Mouse (Mus musculus) CH12.LX (cell line): ENCODE measurements at regions not wholly inside any gene's neighbourhood (a gene's known extent, or its start where the extent isn't known, plus 50 kb on each side); places are given as distances from the start of the nearest gene placed in this dataset.

Experiments
- DNase-seq: peaks from one replicate; pipeline ENCODE4 v3.0.0-alpha.2; 2013; ENCODE audit errors: extremely low read depth
- H3K27ac ChIP-seq: 2 replicates; pipeline ENCODE4 v1.5.1; 2012; ENCODE audit warnings: low read depth, mild to moderate bottlenecking, control low read depth, moderate library complexity; ENCODE audit not compliant: insufficient read depth
- H3K27me3 ChIP-seq: replicated peaks from 2 replicates; pipeline ENCODE3; 2012; ENCODE audit warnings: inconsistent platforms
- H3K36me3 ChIP-seq, 2 experiments: replicated peaks in 1 of 2; 2 replicates each; pipeline versions ENCODE3 to v1.6.1; 2012; ENCODE audit warnings: inconsistent platforms in 1 of 2, low read length in 1 of 2, mild to moderate bottlenecking in 1 of 2, mixed read lengths in 1 of 2, moderate library complexity in 1 of 2; ENCODE audit not compliant: control insufficient read depth in 1 of 2, insufficient read depth in 1 of 2
- H3K4me1 ChIP-seq, 2 experiments: 2 replicates each; pipeline ENCODE4 v1.6.1; 2012; ENCODE audit warnings: inconsistent platforms in 1 of 2, moderate library complexity in 1 of 2; ENCODE audit not compliant: insufficient read depth in 2 of 2, control insufficient read depth in 1 of 2
- H3K4me2 ChIP-seq: 2 replicates; pipeline ENCODE4 v1.6.1; 2012; ENCODE audit warnings: low read depth, mild to moderate bottlenecking, control low read depth; ENCODE audit not compliant: poor library complexity, insufficient read depth, severe bottlenecking
- H3K4me3 ChIP-seq, 3 experiments: fragments of 150-350 bp in 1 of 3; sonication (generic) in 1 of 3; replicated peaks in 1 of 3; 2 replicates each; pipeline versions ENCODE3 to v1.5.1; 2011 to 2012; ENCODE audit warnings: low read depth in 2 of 3, low read length in 2 of 3, mild to moderate bottlenecking in 2 of 3, moderate library complexity in 2 of 3, control low read depth in 1 of 3, improper control_type of control experiment in 1 of 3, inconsistent platforms in 1 of 3, mixed read lengths in 1 of 3; ENCODE audit not compliant: poor library complexity in 1 of 3
- H3K79me2 ChIP-seq: replicated peaks from 2 replicates; pipeline ENCODE4 v1.6.1; 2012; ENCODE audit warnings: mild to moderate bottlenecking, moderate library complexity; ENCODE audit not compliant: control insufficient read depth, poor library complexity, insufficient read depth, severe bottlenecking; ENCODE audit errors: extremely low read depth
- H3K9ac ChIP-seq: 2 replicates; pipeline ENCODE4 v1.6.1; 2012; ENCODE audit warnings: low read depth, mild to moderate bottlenecking, control low read depth, moderate library complexity; ENCODE audit not compliant: insufficient read depth
- H3K9me3 ChIP-seq: replicated peaks from 2 replicates; pipeline ENCODE3; 2012; ENCODE audit warnings: low read length, inconsistent platforms, mixed read lengths
- BHLHE40 ChIP-seq: IDR thresholded peaks from 2 replicates; pipeline ENCODE4 v1.6.1; 2011; ENCODE audit warnings: mild to moderate bottlenecking, low read depth, low read length, improper control_type of control experiment
- CHD2 ChIP-seq: IDR thresholded peaks from 2 replicates; pipeline ENCODE4 v1.6.1; 2011; ENCODE audit warnings: low read length, improper control_type of control experiment
- E2F4 ChIP-seq: IDR thresholded peaks from 2 replicates; pipeline ENCODE4 v1.6.1; 2011; ENCODE audit warnings: low read depth, low read length, improper control_type of control experiment; ENCODE audit not compliant: insufficient replicate concordance
- EP300 ChIP-seq: IDR thresholded peaks from 2 replicates; pipeline ENCODE4 v1.6.1; 2011; ENCODE audit warnings: low read length, improper control_type of control experiment
- ETS1 ChIP-seq: conservative IDR thresholded peaks from 2 replicates; pipeline ENCODE4 v1.6.1; 2012; ENCODE audit warnings: low read depth, mild to moderate bottlenecking, inconsistent platforms, low read length, improper control_type of control experiment, moderate library complexity
- GABPA ChIP-seq: IDR thresholded peaks from 2 replicates; pipeline ENCODE4 v1.6.1; 2012; ENCODE audit warnings: low read depth, low read length, improper control_type of control experiment, inconsistent platforms; ENCODE audit not compliant: insufficient replicate concordance
- HCFC1 ChIP-seq: IDR thresholded peaks from 2 replicates; pipeline ENCODE4 v1.6.1; 2012; ENCODE audit warnings: low read depth, mild to moderate bottlenecking, inconsistent platforms, low read length, improper control_type of control experiment
- IRF4 ChIP-seq: IDR thresholded peaks from 2 replicates; pipeline ENCODE4 v1.6.1; 2014; ENCODE audit warnings: low read depth, mild to moderate bottlenecking, inconsistent platforms, low read length, improper control_type of control experiment
- JUN ChIP-seq: IDR thresholded peaks from 2 replicates; pipeline ENCODE4 v1.6.1; 2011; ENCODE audit warnings: low read depth, mild to moderate bottlenecking, low read length, improper control_type of control experiment, moderate library complexity; ENCODE audit not compliant: insufficient read depth
- KAT2A ChIP-seq: IDR thresholded peaks from 2 replicates; pipeline ENCODE4 v1.6.1; 2012; ENCODE audit warnings: low read length, improper control_type of control experiment, inconsistent platforms; ENCODE audit not compliant: insufficient replicate concordance
- MAZ ChIP-seq: IDR thresholded peaks from 2 replicates; pipeline ENCODE4 v1.6.1; 2012; ENCODE audit warnings: low read depth, mild to moderate bottlenecking, inconsistent platforms, low read length, improper control_type of control experiment, moderate library complexity
- MEF2A ChIP-seq: IDR thresholded peaks from 2 replicates; pipeline ENCODE4 v1.6.1; 2014; ENCODE audit warnings: low read depth, mild to moderate bottlenecking, inconsistent platforms, low read length, improper control_type of control experiment, borderline replicate concordance
- MXI1 ChIP-seq: IDR thresholded peaks from 2 replicates; pipeline ENCODE4 v1.6.1; 2011; ENCODE audit warnings: mild to moderate bottlenecking, low read depth, low read length, improper control_type of control experiment
- MYC ChIP-seq: IDR thresholded peaks from 2 replicates; pipeline ENCODE4 v1.6.1; 2011; ENCODE audit warnings: low read depth, mild to moderate bottlenecking, improper control_type of control experiment, low read length
- NELFE ChIP-seq: IDR thresholded peaks from 2 replicates; pipeline ENCODE4 v1.6.1; 2011; ENCODE audit warnings: low read depth, low read length, improper control_type of control experiment
- NRF1 ChIP-seq: IDR thresholded peaks from 2 replicates; pipeline ENCODE4 v1.6.1; 2014; ENCODE audit warnings: low read depth, mild to moderate bottlenecking, inconsistent platforms, low read length, improper control_type of control experiment, moderate library complexity
- PAX5 ChIP-seq: IDR thresholded peaks from 2 replicates; pipeline ENCODE4 v1.6.1; 2012; ENCODE audit warnings: low read length, inconsistent platforms, mixed read lengths
- POLR2A ChIP-seq: IDR thresholded peaks from 2 replicates; pipeline ENCODE4 v1.6.1; 2011; ENCODE audit warnings: low read depth, mild to moderate bottlenecking, improper control_type of control experiment, low read length
- RAD21 ChIP-seq: IDR thresholded peaks from 2 replicates; pipeline ENCODE4 v1.6.1; 2011; ENCODE audit warnings: low read depth, mild to moderate bottlenecking, low read length, improper control_type of control experiment, moderate library complexity
- RCOR1 ChIP-seq: conservative IDR thresholded peaks from 2 replicates; pipeline ENCODE4 v1.6.1; 2012; ENCODE audit warnings: low read depth, mild to moderate bottlenecking, inconsistent platforms, low read length, improper control_type of control experiment
- TBP ChIP-seq: conservative IDR thresholded peaks from 2 replicates; pipeline ENCODE4 v1.6.1; 2011; ENCODE audit warnings: low read depth, low read length, improper control_type of control experiment
- TCF12 ChIP-seq: IDR thresholded peaks from 2 replicates; pipeline ENCODE4 v1.6.1; 2014; ENCODE audit warnings: low read depth, mild to moderate bottlenecking, inconsistent platforms, low read length, improper control_type of control experiment
- UBTF ChIP-seq: IDR thresholded peaks from 2 replicates; pipeline ENCODE4 v1.6.1; 2012; ENCODE audit warnings: low read depth, mild to moderate bottlenecking, inconsistent platforms, low read length, improper control_type of control experiment, moderate library complexity
- ZC3H11A ChIP-seq: IDR thresholded peaks from 2 replicates; pipeline ENCODE4 v1.6.1; 2012; ENCODE audit warnings: low read depth, mild to moderate bottlenecking, inconsistent platforms, low read length, improper control_type of control experiment
- dilution Hi-C: fragments of 300-500 bp; cut with MboI; formaldehyde crosslinking; loops from 2 replicates; pipeline ENCODE4 v1.14.3; 2020; ENCODE audit warnings: low sequenced_read_pairs; ENCODE audit not compliant: extremely low pct_unique_long_range_greater_than_20kb, extremely low pct_ligation_motif_present
- in situ Hi-C: fragments of 300-500 bp; cut with MboI; formaldehyde crosslinking; loops from 3 replicates; pipeline ENCODE4 v1.14.3; 2019; ENCODE audit warnings: low sequenced_read_pairs, low pct_ligation_motif_present, low pct_unique_long_range_greater_than_20kb, mixed read lengths

GRCm38 (mm10) chr6:14540333-14540732 is 214.7 kb downstream of the Ppp1r3a start:
- Histone ChIP-seq H3K9ac (no peak overlapping the region), H3K9me3 (no peaks in the 10 kb centered on the region), H3K27me3 (no peaks in the 10 kb centered on the region), H3K4me2 (no peak overlapping the region), H3K79me2 (no peaks in the 10 kb centered on the region), H3K4me3 (no peak overlapping the region), H3K4me1 (no peaks in the 10 kb centered on the region), H3K27ac (no peak overlapping the region), H3K36me3 (no peaks in the 10 kb centered on the region)
- in situ Hi-C loops = no loop called here
- dilution Hi-C loops = no loop called here
- TF ChIP-seq ETS1 (no peak), PAX5 (no peak), RAD21 (no peak), EP300 (no peak), TBP (no peak), MXI1 (no peak), NRF1 (no peak), E2F4 (no peak), IRF4 (no peak), NELFE (no peak), HCFC1 (no peak), CHD2 (no peak), ZC3H11A (no peak), JUN (no peak)
- no peak for DNase-seq

- in situ Hi-C loops (no loop called here), dilution Hi-C loops (no loop called here)
- Histone ChIP-seq H3K9me3 (no peaks in the 10 kb centered on the region), H3K79me2 (no peaks in the 10 kb centered on the region), H3K9ac (no peak overlapping the region), H3K4me1 (no peaks in the 10 kb centered on the region), H3K4me2 (no peak overlapping the region), H3K36me3 (no peaks in the 10 kb centered on the region), H3K27ac (no peak overlapping the region), H3K4me3 (no peak overlapping the region), H3K27me3 (no peaks in the 10 kb centered on the region)
- TF ChIP-seq JUN (no peak), GABPA (no peak), BHLHE40 (no peak), TCF12 (no peak), E2F4 (no peak), MXI1 (no peak), CHD2 (no peak), PAX5 (no peak), KAT2A (no peak), NELFE (no peak), ETS1 (no peak), HCFC1 (no peak), MAZ (no peak), EP300 (no peak), TBP (no peak), MYC (no peak), POLR2A (no peak), UBTF (no peak), MEF2A (no peak), RCOR1 (no peak)
- DNase-seq = no peak
Observed at GRCm38 (mm10) chr6:14529096-14529495, 226.0 kb downstream of the Ppp1r3a start.
